ENCODE assay signal across 25 mouse cellular contexts in genomic region chr1:58348712-58349111, GRCm38 (mm10). TPM values are rescaled to one million over a fixed set of nuclear protein-coding genes. Genes with fewer than 3 reads are reported as not detected.
DNase-seq lines count a peak whose midpoint lies in the region; ATAC-seq lines count a peak whose summit lies in the region.
"Had no signal": no experiment of that assay in that cellular context is flagged by ENCODE, and none has a peak within 500 bp of the region (broad histone marks: within the 10 kb centered on the region; RNA-seq: fewer than 3 reads in every experiment).

No protein-coding gene starts in this region.

- H3K4me1 ChIP-seq in forebrain, embryonic 15.5 days: no peaks in the 10 kb centered on the region
- H3K4me1 ChIP-seq in hindbrain, embryonic 10.5 days (replicated peaks): peaks cover 7% of the 10 kb centered on the region; the same call in 1 of the 2 replicates
- H3K4me1 ChIP-seq: embryonic facial prominence, embryonic 15.5 days; forebrain, embryonic 10.5 days had no signal

- H3K4me3 ChIP-seq in forebrain, embryonic 15.5 days: no peak overlapping the region
- no peak overlapping the region for H3K4me3 ChIP-seq in hindbrain, embryonic 10.5 days
- H3K4me3 ChIP-seq: embryonic facial prominence, embryonic 15.5 days; erythroblast, embryonic 14.5 days; forebrain, embryonic 10.5 days; gastrocnemius, adult 2 months; heart, embryonic 10.5 days; intestine, embryonic 15.5 days had no signal

- H3K4me2 ChIP-seq in forebrain, embryonic 15.5 days (replicated peaks): no peak overlapping the region
- H3K4me2 ChIP-seq: embryonic facial prominence, embryonic 15.5 days; hindbrain, embryonic 14.5 days; intestine, embryonic 15.5 days had no signal

- no peak overlapping the region for H3K9ac ChIP-seq in forebrain, embryonic 15.5 days (replicated peaks)
- H3K9ac ChIP-seq: embryonic facial prominence, embryonic 15.5 days; hindbrain, embryonic 14.5 days; intestine, embryonic 15.5 days had no signal

- ATAC-seq in hematopoietic stem cell, adult 5-6 weeks (replicated peaks in 1 of 2; ENCODE audit: insufficient read depth in 1 of 2, low FRiP score in 2 of 2, low TSS enrichment in 1 of 2, low read depth in 1 of 2, poor library complexity in 2 of 2, severe bottlenecking in 2 of 2): peak; percentile 12 to 29; a peak in 1 of 4 replicates
- ATAC-seq in forebrain, embryonic 15.5 days (replicated peaks): no peak
- ATAC-seq: activated CD4-positive, CD25-positive, alpha-beta regulatory T cell, adult 4 months; forebrain, embryonic 16.5 days; intestine, embryonic 15.5 days had no signal

- no peaks in the 10 kb centered on the region for H3K36me3 ChIP-seq in forebrain, embryonic 15.5 days
- H3K36me3 ChIP-seq in hindbrain, embryonic 10.5 days: no peaks in the 10 kb centered on the region
- H3K36me3 ChIP-seq: embryonic facial prominence, embryonic 15.5 days; forebrain, embryonic 10.5 days; G1E; heart, embryonic 10.5 days; intestine, embryonic 15.5 days had no signal

- H3K27ac ChIP-seq in forebrain, embryonic 15.5 days (replicated peaks): no peak overlapping the region
- H3K27ac ChIP-seq in hindbrain, embryonic 10.5 days: no peak overlapping the region
- H3K27ac ChIP-seq: embryonic facial prominence, embryonic 15.5 days; forebrain, embryonic 10.5 days; gastrocnemius, adult 2 months; heart, embryonic 10.5 days; hindbrain, embryonic 14.5 days; intestine, embryonic 15.5 days had no signal

- H3K9me3 ChIP-seq in forebrain, embryonic 15.5 days: no peaks in the 10 kb centered on the region
- H3K9me3 ChIP-seq in hindbrain, embryonic 10.5 days: no peaks in the 10 kb centered on the region
- H3K9me3 ChIP-seq: embryonic facial prominence, embryonic 15.5 days; forebrain, embryonic 10.5 days; G1E; heart, embryonic 10.5 days; intestine, embryonic 15.5 days had no signal

- DNase-seq in 416B (ENCODE audit: low read depth) (peak; percentile 55), MEL-GATA-1-ER (ENCODE audit: extremely low read depth, low read depth) (peak; percentile 12)
- peak; percentile 5 to 42 for DNase-seq in monocyte, adult 2 months (ENCODE audit: low read depth in 1 of 2, low spot score in 2 of 2)
- DNase-seq in frontal cortex, postnatal 36 days (ENCODE audit: low spot score in 2 of 2): no peak
- no peak for DNase-seq in layer of hippocampus, adult 8-10 months (ENCODE audit: low spot score in 2 of 2)
- DNase-seq in hindbrain, embryonic 10.5 days (ENCODE audit: low spot score): no peak
- DNase-seq: adrenal gland, postnatal 14 days; cerebellum, adult 2 months; cerebellum, postnatal 10 days; embryo, embryonic 11 days; gastrocnemius, adult 2 months; gastrocnemius, postnatal 36 days; heart, postnatal 10 days; heart, postnatal 4 days had no signal

- no peaks in the 10 kb centered on the region for H3K27me3 ChIP-seq in forebrain, embryonic 15.5 days
- no peaks in the 10 kb centered on the region for H3K27me3 ChIP-seq in hindbrain, embryonic 10.5 days (ENCODE audit: insufficient read depth, poor library complexity, severe bottlenecking)
- H3K27me3 ChIP-seq: embryonic facial prominence, embryonic 15.5 days; intestine, embryonic 15.5 days had no signal

- WGBS in forebrain, embryonic 15.5 days: 87% methylated on average over 6 of the region's 6 CpGs
- 81% methylated on average over 6 of the region's 6 CpGs for WGBS in hindbrain, embryonic 10.5 days

RNA-seq across cellular contexts. Expression of gene Bzw1, which starts 44.0 kb away (rescaled TPM):
- 186 and 230 TPM in 2 replicates for total RNA-seq in hematopoietic stem cell, adult 5-6 weeks (2017)
- total RNA-seq in layer of hippocampus, adult 8-10 months (2022): 100 to 1,000 TPM; 104 to 124 (median 112) TPM
- 381 and 396 TPM in 2 replicates for polyA plus RNA-seq in forebrain, embryonic 15.5 days (2015; fragmentation: Nextera tagmentation; extraction: Ambion mirVana)
- 367 and 442 TPM in 2 replicates for polyA plus RNA-seq in hindbrain, embryonic 10.5 days (2016; fragmentation: Nextera tagmentation; extraction: Ambion mirVana)

Comparison
In these comparisons a context has a peak if more than half of its experiments do, and no peak if none do; other contexts are left out.
1. DNase-seq: peak in 416B (single experiment), MEL-GATA-1-ER (single experiment) and monocyte, adult 2 months (2 of 2); none in frontal cortex, postnatal 36 days (0 of 2), layer of hippocampus, adult 8-10 months (0 of 2) and hindbrain, embryonic 10.5 days (single experiment).